Mouse (Mus musculus) activated CD4-positive, CD25-positive, alpha-beta regulatory T cell, adult 4 months (primary cell): ENCODE results near the gene Adamts7. TPM values are rescaled to one million over a fixed set of nuclear protein-coding genes. Genes with fewer than 3 reads are reported as not detected.

Experiments used
- polyA plus RNA-seq, 2 experiments: library from polyadenylated mRNA; unstranded; fragments of 100-300 nt; shearing (Covaris generic); gene quantifications; one replicate each; pipeline ENCODE4 v1.2.1; 2017

Gene Adamts7
- polyA plus RNA-seq, 2 experiments from 2014 or later, result not detected

Other genes starting within 250 kb of the Adamts7 start
- 1 to 10 TPM; 2.0 to 6.7 TPM for gene Ctsh, start 108.9 kb upstream of the Adamts7 start, polyA plus RNA-seq
- gene Morf4l1, start 48.3 kb upstream of the Adamts7 start, polyA plus RNA-seq, result 100 to 1,000 TPM; 299 to 332 TPM
- 10 to 100 TPM; 10.2 to 11.4 TPM for gene Tbc1d2b, start 107.7 kb downstream of the Adamts7 start, polyA plus RNA-seq